Mouse (Mus musculus): ENCODE measurements at regions not wholly inside any gene's neighbourhood (a gene's known extent, or its start where the extent isn't known, plus 50 kb on each side); places are given as distances from the start of the nearest gene placed in this dataset.

- Histone ChIP-seq H3K27ac (ENCODE audit: insufficient read depth, low read depth, low read length, poor library complexity, severe bottlenecking) (no peak overlapping the region), H3K4me3 (ENCODE audit: insufficient read depth in 1 of 2, low read depth in 1 of 2, low read length in 2 of 2, poor library complexity in 1 of 2, severe bottlenecking in 1 of 2) (no peak overlapping the region), H3K9me3 (ENCODE audit: control insufficient read depth, insufficient read depth, low read depth, low read length) (no peaks in the 10 kb centered on the region), H3K4me1 (ENCODE audit: control insufficient read depth in 2 of 2, insufficient read depth in 2 of 2, low read length in 2 of 2, poor library complexity in 1 of 2) (no peaks in the 10 kb centered on the region), H3K9ac (ENCODE audit: insufficient read depth, low read depth, low read length, poor library complexity, severe bottlenecking) (no peak overlapping the region), H3K36me3 (ENCODE audit: control insufficient read depth, insufficient read depth, low read length, poor library complexity, severe bottlenecking) (no peaks in the 10 kb centered on the region)
- TF ChIP-seq ZC3H11A (IDR thresholded peaks at IDR 0.05; ENCODE audit: borderline replicate concordance, low read depth, low read length) (no peak), HCFC1 (IDR thresholded peaks at IDR 0.05; ENCODE audit: borderline replicate concordance, insufficient read depth, low read length) (no peak), CHD2 (IDR thresholded peaks at IDR 0.05; ENCODE audit: low read depth, low read length) (no peak), ZNF384 (IDR thresholded peaks at IDR 0.05; ENCODE audit: low read depth, low read length) (no peak), MAFK (IDR thresholded peaks at IDR 0.05; ENCODE audit: insufficient read depth, low read depth, low read length) (no peak)
- in situ Hi-C loops (cut with MboI; ENCODE audit: low sequenced_read_pairs in 2 of 2, unreplicated experiment in 2 of 2), result no loop called here
- DNase-seq (ENCODE audit: low read depth, low spot score), result no peak
These were observed 234.7 kb downstream of the Gm11361 start for GRCm38 (mm10) chr13:28492015-28492414.

- Histone ChIP-seq H3K9me3 (ENCODE audit: control insufficient read depth, insufficient read depth, low read depth, low read length) (no peaks in the 10 kb centered on the region), H3K4me1 (ENCODE audit: control insufficient read depth in 2 of 2, insufficient read depth in 2 of 2, low read length in 2 of 2, poor library complexity in 1 of 2) (no peaks in the 10 kb centered on the region), H3K4me3 (ENCODE audit: insufficient read depth in 1 of 2, low read depth in 1 of 2, low read length in 2 of 2, poor library complexity in 1 of 2, severe bottlenecking in 1 of 2) (no peak overlapping the region), H3K36me3 (ENCODE audit: control insufficient read depth, insufficient read depth, low read length, poor library complexity, severe bottlenecking) (no peaks in the 10 kb centered on the region), H3K27ac (ENCODE audit: insufficient read depth, low read depth, low read length, poor library complexity, severe bottlenecking) (no peak overlapping the region), H3K9ac (ENCODE audit: insufficient read depth, low read depth, low read length, poor library complexity, severe bottlenecking) (no peak overlapping the region)
- in situ Hi-C loops (cut with MboI; ENCODE audit: low sequenced_read_pairs in 2 of 2, unreplicated experiment in 2 of 2), result no loop called here
- DNase-seq (ENCODE audit: low read depth, low spot score), result no peak
- TF ChIP-seq MAFK (IDR thresholded peaks at IDR 0.05; ENCODE audit: insufficient read depth, low read depth, low read length) (no peak), ZC3H11A (IDR thresholded peaks at IDR 0.05; ENCODE audit: borderline replicate concordance, low read depth, low read length) (no peak), HCFC1 (IDR thresholded peaks at IDR 0.05; ENCODE audit: borderline replicate concordance, insufficient read depth, low read length) (no peak), CHD2 (IDR thresholded peaks at IDR 0.05; ENCODE audit: low read depth, low read length) (no peak), ZNF384 (IDR thresholded peaks at IDR 0.05; ENCODE audit: low read depth, low read length) (no peak)
These were observed 226.4 kb downstream of the Gm11361 start for GRCm38 (mm10) chr13:28483727-28484126.

- no peak for TF ChIP-seq ZNF384 (IDR thresholded peaks at IDR 0.05; ENCODE audit: low read depth, low read length)
- TF ChIP-seq ZC3H11A (IDR thresholded peaks at IDR 0.05; ENCODE audit: borderline replicate concordance, low read depth, low read length), result no peak
- TF ChIP-seq HCFC1 (IDR thresholded peaks at IDR 0.05; ENCODE audit: borderline replicate concordance, insufficient read depth, low read length), result no peak
- TF ChIP-seq CHD2 (IDR thresholded peaks at IDR 0.05; ENCODE audit: low read depth, low read length), result no peak
- TF ChIP-seq MAFK (IDR thresholded peaks at IDR 0.05; ENCODE audit: insufficient read depth, low read depth, low read length), result no peak
- in situ Hi-C loops (cut with MboI; ENCODE audit: low sequenced_read_pairs in 2 of 2, unreplicated experiment in 2 of 2), result no loop called here
- no peak for DNase-seq (ENCODE audit: low read depth, low spot score)
- H3K27ac ChIP-seq (ENCODE audit: insufficient read depth, low read depth, low read length, poor library complexity, severe bottlenecking), result no peak overlapping the region
- H3K4me3 ChIP-seq (ENCODE audit: insufficient read depth in 1 of 2, low read depth in 1 of 2, low read length in 2 of 2, poor library complexity in 1 of 2, severe bottlenecking in 1 of 2), result no peak overlapping the region
- no peaks in the 10 kb centered on the region for H3K36me3 ChIP-seq (ENCODE audit: control insufficient read depth, insufficient read depth, low read length, poor library complexity, severe bottlenecking)
- no peak overlapping the region for H3K9ac ChIP-seq (ENCODE audit: insufficient read depth, low read depth, low read length, poor library complexity, severe bottlenecking)
- H3K4me1 ChIP-seq (ENCODE audit: control insufficient read depth in 2 of 2, insufficient read depth in 2 of 2, low read length in 2 of 2, poor library complexity in 1 of 2), result no peaks in the 10 kb centered on the region
- no peaks in the 10 kb centered on the region for H3K9me3 ChIP-seq (ENCODE audit: control insufficient read depth, insufficient read depth, low read depth, low read length)
These were observed 224.1 kb downstream of the Gm11361 start for GRCm38 (mm10) chr13:28481224-28481965.

GRCm38 (mm10) chr13:28466151-28466550 lies 208.8 kb downstream of the Gm11361 start:
- TF ChIP-seq ZNF384 (IDR thresholded peaks at IDR 0.05; ENCODE audit: low read depth, low read length), result no peak
- no peak for TF ChIP-seq ZC3H11A (IDR thresholded peaks at IDR 0.05; ENCODE audit: borderline replicate concordance, low read depth, low read length)
- no peak for TF ChIP-seq CHD2 (IDR thresholded peaks at IDR 0.05; ENCODE audit: low read depth, low read length)
- no peak for TF ChIP-seq MAFK (IDR thresholded peaks at IDR 0.05; ENCODE audit: insufficient read depth, low read depth, low read length)
- no peak for TF ChIP-seq HCFC1 (IDR thresholded peaks at IDR 0.05; ENCODE audit: borderline replicate concordance, insufficient read depth, low read length)
- DNase-seq (ENCODE audit: low read depth, low spot score), result no peak
- in situ Hi-C loops (cut with MboI; ENCODE audit: low sequenced_read_pairs in 2 of 2, unreplicated experiment in 2 of 2), result no loop called here
- Histone ChIP-seq H3K27ac (ENCODE audit: insufficient read depth, low read depth, low read length, poor library complexity, severe bottlenecking) (no peak overlapping the region), H3K9me3 (ENCODE audit: control insufficient read depth, insufficient read depth, low read depth, low read length) (no peaks in the 10 kb centered on the region), H3K36me3 (ENCODE audit: control insufficient read depth, insufficient read depth, low read length, poor library complexity, severe bottlenecking) (no peaks in the 10 kb centered on the region), H3K4me3 (ENCODE audit: insufficient read depth in 1 of 2, low read depth in 1 of 2, low read length in 2 of 2, poor library complexity in 1 of 2, severe bottlenecking in 1 of 2) (no peak overlapping the region), H3K9ac (ENCODE audit: insufficient read depth, low read depth, low read length, poor library complexity, severe bottlenecking) (no peak overlapping the region), H3K4me1 (ENCODE audit: control insufficient read depth in 2 of 2, insufficient read depth in 2 of 2, low read length in 2 of 2, poor library complexity in 1 of 2) (no peaks in the 10 kb centered on the region)

Measured in ES-E14 (cell line).